Mouse (Mus musculus): Measurements from ENCODE around the gene Abi2. TPM values are rescaled to one million over a fixed set of nuclear protein-coding genes. Genes with fewer than 3 reads are reported as not detected.

The Abi2 gene
- total and polyA plus RNA-seq, 3 experiments = 15.0 to 75.2 (median 16.0) TPM

DNA sequence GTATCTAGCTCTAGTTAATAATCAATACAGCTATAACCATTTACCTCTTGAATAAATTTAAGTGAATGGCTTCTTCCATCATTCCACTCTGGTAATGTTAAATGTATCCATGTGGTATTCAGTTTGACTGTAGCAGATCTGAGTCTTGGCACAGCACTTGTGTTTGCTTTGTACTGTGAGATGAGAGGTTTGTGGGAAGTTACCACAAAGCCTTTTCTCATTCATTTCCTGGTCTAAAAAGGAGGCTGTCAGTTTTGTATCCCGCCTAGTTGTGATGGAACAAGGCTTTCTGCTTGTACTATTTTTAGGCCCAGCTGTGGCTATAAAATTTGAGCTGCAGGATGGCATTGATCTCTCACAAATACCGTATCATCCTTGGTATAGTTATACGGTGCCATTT, 7.3 kb downstream of the Abi2 start:
- Histone ChIP-seq H3K4me3 (ENCODE audit: control insufficient read depth in 1 of 2, insufficient read depth in 1 of 2, low read depth in 2 of 2, low read length in 2 of 2) (no peak overlapping the region), H3K79me2 (ENCODE audit: control insufficient read depth, insufficient read depth, low read length, poor library complexity) (peaks cover 27% of the 10 kb centered on the region), H3K9me3 (replicated peaks; ENCODE audit: insufficient read depth, low read length) (no peaks in the 10 kb centered on the region), H3K4me1 (ENCODE audit: control insufficient read depth in 1 of 2, insufficient read depth in 2 of 2, low read length in 2 of 2) (peaks cover 6 to 11% of the 10 kb centered on the region in 2 experiments), H3K27ac (ENCODE audit: control insufficient read depth, low read depth, low read length) (no peak overlapping the region), H3K36me3 (ENCODE audit: control insufficient read depth in 1 of 2, insufficient read depth in 2 of 2, low read length in 2 of 2) (peaks cover 0 to 21% of the 10 kb centered on the region in 2 experiments; a peak in 2 of 4 replicates), H3K27me3 (ENCODE audit: control insufficient read depth in 1 of 2, insufficient read depth in 2 of 2, low read length in 2 of 2) (no peaks in the 10 kb centered on the region), H3K9ac (ENCODE audit: control insufficient read depth, low read depth, low read length, poor library complexity, severe bottlenecking) (no peak overlapping the region)
- no peak for DNase-seq (ENCODE audit: low read depth, low spot score)
- TF ChIP-seq RAD21 (IDR thresholded peaks at IDR 0.05; ENCODE audit: low read depth, low read length) = no peak
- TF ChIP-seq ZC3H11A (IDR thresholded peaks at IDR 0.05; ENCODE audit: low read depth, low read length) = no peak
- no peak for TF ChIP-seq USF2 (IDR thresholded peaks at IDR 0.05; ENCODE audit: borderline replicate concordance in 1 of 2, insufficient read depth in 1 of 2, low read depth in 1 of 2, low read length in 2 of 2)
- TF ChIP-seq HCFC1 (IDR thresholded peaks at IDR 0.05; ENCODE audit: low read depth, low read length) = no peak
- TF ChIP-seq CHD1 (IDR thresholded peaks at IDR 0.05; ENCODE audit: low read depth, low read length) = no peak
- no peak for TF ChIP-seq GABPA (IDR thresholded peaks at IDR 0.05; ENCODE audit: low read depth, low read length)
- TF ChIP-seq CTCF (IDR thresholded peaks at IDR 0.05 in 2 of 3, conservative IDR thresholded peaks at IDR 0.05 in 1 of 3; ENCODE audit: control insufficient read depth in 1 of 3, insufficient read depth in 1 of 3, low read depth in 2 of 3, low read length in 3 of 3, poor library complexity in 1 of 3, severe bottlenecking in 1 of 3) = no peak
- TF ChIP-seq MYB (IDR thresholded peaks at IDR 0.05; ENCODE audit: low read depth, low read length) = no peak
- no peak for TF ChIP-seq USF1 (IDR thresholded peaks at IDR 0.05; ENCODE audit: low read depth, low read length)
- no peak for TF ChIP-seq NELFE (IDR thresholded peaks at IDR 0.05; ENCODE audit: low read depth, low read length)
- no peak for TF ChIP-seq TBP (IDR thresholded peaks at IDR 0.05; ENCODE audit: low read depth, low read length)
- TF ChIP-seq POLR2AphosphoS5 (IDR thresholded peaks at IDR 0.05; ENCODE audit: borderline replicate concordance, low read depth, low read length) = no peak

DNA sequence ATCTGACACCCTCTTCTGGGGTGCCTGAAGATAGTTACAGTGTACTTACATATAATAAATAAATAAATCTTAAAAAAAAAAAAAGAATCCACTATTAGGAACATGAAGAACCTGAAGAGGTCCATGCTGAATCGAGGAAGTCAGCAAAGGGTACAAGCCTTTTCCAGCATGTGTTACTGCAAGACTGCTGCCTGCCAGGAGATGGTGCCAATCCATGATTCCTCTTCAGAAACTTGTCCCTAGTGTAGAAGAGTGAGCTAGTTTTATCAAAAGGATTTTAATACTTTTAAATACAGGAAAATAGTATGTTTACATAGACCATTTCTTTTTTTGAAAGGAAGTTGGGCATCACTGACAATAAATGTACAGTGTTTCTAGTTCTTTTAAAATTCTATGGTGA, 14.5 kb downstream of the Abi2 start:
- peaks cover 4 to 5% of the 10 kb centered on the region in 2 experiments for H3K4me1 ChIP-seq (ENCODE audit: control insufficient read depth in 1 of 2, insufficient read depth in 2 of 2, low read length in 2 of 2)

DNA sequence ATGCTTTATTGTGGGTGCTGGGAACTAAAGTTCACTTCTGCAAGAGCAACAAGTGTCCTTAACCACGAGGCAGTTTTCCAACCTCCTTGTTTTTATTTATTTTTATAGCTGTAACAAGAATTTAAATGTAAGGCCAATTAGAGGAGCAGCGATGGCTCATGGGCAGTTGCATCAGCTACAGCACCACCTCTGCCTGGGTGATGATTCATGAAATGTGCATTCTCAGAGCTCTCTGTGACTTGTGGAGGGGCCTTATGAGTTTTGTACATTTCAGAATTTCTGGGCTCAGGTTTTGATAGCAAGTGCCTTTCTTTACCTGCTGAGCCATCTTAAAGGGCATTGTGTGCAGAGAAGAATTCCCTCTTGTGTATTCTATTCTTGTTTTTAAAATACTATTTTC, 18.9 kb downstream of the Abi2 start:
- Histone ChIP-seq H3K27me3 (ENCODE audit: control insufficient read depth in 1 of 2, insufficient read depth in 2 of 2, low read length in 2 of 2) (no peaks in the 10 kb centered on the region), H3K4me3 (ENCODE audit: control insufficient read depth in 1 of 2, insufficient read depth in 1 of 2, low read depth in 2 of 2, low read length in 2 of 2) (no peak overlapping the region), H3K36me3 (ENCODE audit: control insufficient read depth in 1 of 2, insufficient read depth in 2 of 2, low read length in 2 of 2) (no peaks in the 10 kb centered on the region; a peak in 1 of 4 replicates), H3K4me1 (ENCODE audit: control insufficient read depth in 1 of 2, insufficient read depth in 2 of 2, low read length in 2 of 2) (no peaks in the 10 kb centered on the region; a peak in 1 of 4 replicates), H3K9me3 (replicated peaks; ENCODE audit: insufficient read depth, low read length) (no peaks in the 10 kb centered on the region; the same call in 1 of the 2 replicates), H3K27ac (ENCODE audit: control insufficient read depth, low read depth, low read length) (no peak overlapping the region), H3K79me2 (ENCODE audit: control insufficient read depth, insufficient read depth, low read length, poor library complexity) (peaks cover 5% of the 10 kb centered on the region), H3K9ac (ENCODE audit: control insufficient read depth, low read depth, low read length, poor library complexity, severe bottlenecking) (no peak overlapping the region)
- TF ChIP-seq ELF1 (IDR thresholded peaks at IDR 0.05; ENCODE audit: low read depth, low read length) = no peak
- no peak for TF ChIP-seq USF2 (IDR thresholded peaks at IDR 0.05; ENCODE audit: borderline replicate concordance in 1 of 2, insufficient read depth in 1 of 2, low read depth in 1 of 2, low read length in 2 of 2)
- TF ChIP-seq CTCF (IDR thresholded peaks at IDR 0.05 in 2 of 3, conservative IDR thresholded peaks at IDR 0.05 in 1 of 3; ENCODE audit: control insufficient read depth in 1 of 3, insufficient read depth in 1 of 3, low read depth in 2 of 3, low read length in 3 of 3, poor library complexity in 1 of 3, severe bottlenecking in 1 of 3) = no peak
- no peak for TF ChIP-seq EP300 (IDR thresholded peaks at IDR 0.05; ENCODE audit: low read depth in 1 of 2, low read length in 2 of 2)
- TF ChIP-seq NELFE (IDR thresholded peaks at IDR 0.05; ENCODE audit: low read depth, low read length) = no peak
- DNase-seq (ENCODE audit: low read depth, low spot score) = no peak

More for the DNA sequence above, 14.5 kb downstream of the Abi2 start:
- no peak overlapping the region for H3K4me3 ChIP-seq (ENCODE audit: control insufficient read depth in 1 of 2, insufficient read depth in 1 of 2, low read depth in 2 of 2, low read length in 2 of 2)
- peaks cover 0 to 6% of the 10 kb centered on the region in 2 experiments; a peak in 2 of 4 replicates for H3K36me3 ChIP-seq (ENCODE audit: control insufficient read depth in 1 of 2, insufficient read depth in 2 of 2, low read length in 2 of 2)
- peaks cover 8% of the 10 kb centered on the region for H3K79me2 ChIP-seq (ENCODE audit: control insufficient read depth, insufficient read depth, low read length, poor library complexity)
- no peaks in the 10 kb centered on the region; the same call in 1 of the 2 replicates for H3K9me3 ChIP-seq (replicated peaks; ENCODE audit: insufficient read depth, low read length)
- no peak overlapping the region for H3K27ac ChIP-seq (ENCODE audit: control insufficient read depth, low read depth, low read length)
- no peak overlapping the region for H3K9ac ChIP-seq (ENCODE audit: control insufficient read depth, low read depth, low read length, poor library complexity, severe bottlenecking)
- DNase-seq (ENCODE audit: low read depth, low spot score) = peak; percentile 34
- H3K27me3 ChIP-seq (ENCODE audit: control insufficient read depth in 1 of 2, insufficient read depth in 2 of 2, low read length in 2 of 2) = no peaks in the 10 kb centered on the region
- TF ChIP-seq POLR2AphosphoS2 (IDR thresholded peaks at IDR 0.05; ENCODE audit: low read length) = no peak
- TF ChIP-seq CTCF (IDR thresholded peaks at IDR 0.05 in 2 of 3, conservative IDR thresholded peaks at IDR 0.05 in 1 of 3; ENCODE audit: control insufficient read depth in 1 of 3, insufficient read depth in 1 of 3, low read depth in 2 of 3, low read length in 3 of 3, poor library complexity in 1 of 3, severe bottlenecking in 1 of 3) = peak in 2 of 3 experiments; percentile 18 to 23; a peak in 3 of 6 replicates
- no peak for TF ChIP-seq MAX (IDR thresholded peaks at IDR 0.05; ENCODE audit: low read length)
- TF ChIP-seq E2F4 (IDR thresholded peaks at IDR 0.05; ENCODE audit: borderline replicate concordance, low read depth, low read length) = no peak

All from MEL (cell line).